Mouse (Mus musculus) G1E (cell line): ENCODE results near the gene Adamts8.

Experiments
- CTCF ChIP-seq: IDR thresholded peaks from 2 replicates; pipeline ENCODE4 v1.5.1; 2012; ENCODE audit warnings: low read depth, low read length, inconsistent platforms, mixed read lengths
- TAL1 ChIP-seq: conservative IDR thresholded peaks from 2 replicates; pipeline ENCODE4 v1.6.1; 2012; ENCODE audit warnings: low read depth, low read length, inconsistent platforms, mixed read lengths

GRCm38 (mm10) chr9:30895618-30896017 is 46.7 kb upstream of the Adamts8 start:
- TF ChIP-seq TAL1 (no peak), CTCF (no peak)
